In genomic region chr7:105639304-105639703, GRCm38 (mm10) we compare ENCODE assay signal across 8 mouse cellular contexts. TPM values are rescaled to one million over a fixed set of nuclear protein-coding genes. Genes with fewer than 3 reads are reported as not detected.
DNase-seq lines count a peak whose midpoint lies in the region; ATAC-seq lines count a peak whose summit lies in the region.

No protein-coding gene starts in this region.

- peak; percentile 54 for DNase-seq in adrenal gland, postnatal 14 days
- no peak for DNase-seq in adrenal gland, adult 8-10 months
- DNase-seq in lung, postnatal 10 days = peak; percentile 54
- DNase-seq in lung, postnatal 36 days = no peak
- DNase-seq in natural killer cell, adult 2 months (ENCODE audit: low spot score in 2 of 2) = no peak
- no peak for DNase-seq in layer of hippocampus, adult 9-11 months

- peak overlapping the region; percentile 83 for H3K9ac ChIP-seq in intestine, embryonic 15.5 days
- peak overlapping the region; percentile 62 for H3K9ac ChIP-seq in neural tube, embryonic 12.5 days

- H3K36me3 ChIP-seq in intestine, embryonic 15.5 days = peaks cover 15% of the 10 kb centered on the region
- peaks cover 33% of the 10 kb centered on the region for H3K36me3 ChIP-seq in neural tube, embryonic 12.5 days

- no peaks in the 10 kb centered on the region for H3K27me3 ChIP-seq in intestine, embryonic 15.5 days (replicated peaks)
- H3K27me3 ChIP-seq in neural tube, embryonic 12.5 days (replicated peaks) = no peaks in the 10 kb centered on the region

- H3K4me1 ChIP-seq in intestine, embryonic 15.5 days (replicated peaks) = peaks cover 19% of the 10 kb centered on the region
- peaks cover 29% of the 10 kb centered on the region for H3K4me1 ChIP-seq in neural tube, embryonic 12.5 days

- H3K27ac ChIP-seq in intestine, embryonic 15.5 days = no peak overlapping the region
- H3K27ac ChIP-seq in neural tube, embryonic 12.5 days = no peak overlapping the region

- WGBS in intestine, embryonic 15.5 days = 69% methylated on average over 9 of the region's 9 CpGs
- WGBS in neural tube, embryonic 12.5 days = 79% methylated on average over 9 of the region's 9 CpGs

- H3K9me3 ChIP-seq in intestine, embryonic 15.5 days = no peaks in the 10 kb centered on the region
- no peaks in the 10 kb centered on the region for H3K9me3 ChIP-seq in neural tube, embryonic 12.5 days

- H3K4me3 ChIP-seq in intestine, embryonic 15.5 days (replicated peaks) = peak overlapping the region; percentile 70
- peak overlapping the region; percentile 61 for H3K4me3 ChIP-seq in neural tube, embryonic 12.5 days

- peak overlapping the region; percentile 91 for H3K4me2 ChIP-seq in intestine, embryonic 15.5 days (replicated peaks)
- peak overlapping the region; percentile 77 for H3K4me2 ChIP-seq in neural tube, embryonic 12.5 days (replicated peaks)

- no peak for ATAC-seq in intestine, embryonic 15.5 days
- no peak for ATAC-seq in neural tube, embryonic 12.5 days (ENCODE audit: low FRiP score, low read depth)

RNA-seq across cellular contexts. Expression of gene Timm10b, which starts 0.6 kb away (rescaled TPM):
- 130 and 136 TPM in 2 replicates for total RNA-seq in adrenal gland, postnatal 14 days (2021)
- total RNA-seq in adrenal gland, adult 8-10 months (2022) = 100 to 1,000 TPM in 3 of 4 experiments, 10 to 100 TPM in 1; 73.6 to 158 (median 103) TPM
- 203 and 227 TPM in 2 replicates for polyA plus RNA-seq in intestine, embryonic 15.5 days (2015; fragmentation: Nextera tagmentation; extraction: Ambion mirVana)
- 140 and 160 TPM in 2 replicates for polyA plus RNA-seq in neural tube, embryonic 12.5 days (2016; fragmentation: Nextera tagmentation; extraction: Ambion mirVana)

RNA-seq across cellular contexts. Expression of gene Arfip2, which starts 0.9 kb away (rescaled TPM):
- total RNA-seq in adrenal gland, postnatal 14 days (2021) = 58.4 and 68.2 TPM in 2 replicates
- 10 to 100 TPM; 50.6 to 93.3 (median 68.0) TPM for total RNA-seq in adrenal gland, adult 8-10 months (2022)
- 66.0 and 72.7 TPM in 2 replicates for polyA plus RNA-seq in intestine, embryonic 15.5 days (2015; fragmentation: Nextera tagmentation; extraction: Ambion mirVana)
- polyA plus RNA-seq in neural tube, embryonic 12.5 days (2016; fragmentation: Nextera tagmentation; extraction: Ambion mirVana) = 76.9 and 77.5 TPM in 2 replicates

RNA-seq across cellular contexts. Expression of gene Gm45799, which starts 1.0 kb away (rescaled TPM):
- total RNA-seq in adrenal gland, postnatal 14 days (2021) = 7.3 and 11.9 TPM in 2 replicates
- 10 to 100 TPM in 1 of 4 experiments, 1 to 10 TPM in 3; 6.4 to 14.4 (median 8.2) TPM for total RNA-seq in adrenal gland, adult 8-10 months (2022)
- polyA plus RNA-seq in intestine, embryonic 15.5 days (2015; fragmentation: Nextera tagmentation; extraction: Ambion mirVana) = 16.2 and 39.5 TPM in 2 replicates
- polyA plus RNA-seq in neural tube, embryonic 12.5 days (2016; fragmentation: Nextera tagmentation; extraction: Ambion mirVana) = 15.5 and 16.6 TPM in 2 replicates

RNA-seq across cellular contexts. Expression of gene Trim3, which starts 5.9 kb away (rescaled TPM):
- total RNA-seq in adrenal gland, postnatal 14 days (2021) = 32.5 and 47.2 TPM in 2 replicates
- 10 to 100 TPM; 24.0 to 50.0 (median 38.6) TPM for total RNA-seq in adrenal gland, adult 8-10 months (2022)
- polyA plus RNA-seq in intestine, embryonic 15.5 days (2015; fragmentation: Nextera tagmentation; extraction: Ambion mirVana) = 21.4 and 24.7 TPM in 2 replicates
- 64.4 and 74.5 TPM in 2 replicates for polyA plus RNA-seq in neural tube, embryonic 12.5 days (2016; fragmentation: Nextera tagmentation; extraction: Ambion mirVana)

RNA-seq across cellular contexts. Expression of gene Dnhd1, which starts 11.3 kb away (rescaled TPM):
- 2.0 and 2.8 TPM in 2 replicates for total RNA-seq in adrenal gland, postnatal 14 days (2021)
- total RNA-seq in adrenal gland, adult 8-10 months (2022) = 1 to 10 TPM; 3.1 to 5.1 (median 4.0) TPM
- polyA plus RNA-seq in intestine, embryonic 15.5 days (2015; fragmentation: Nextera tagmentation; extraction: Ambion mirVana) = 0.44 and 0.80 TPM in 2 replicates
- polyA plus RNA-seq in neural tube, embryonic 12.5 days (2016; fragmentation: Nextera tagmentation; extraction: Ambion mirVana) = 1.4 and 1.5 TPM in 2 replicates

Comparison
In these comparisons a context has a peak if more than half of its experiments do, and no peak if none do; other contexts are left out.
1. DNase-seq: peak in adrenal gland, postnatal 14 days (single experiment) and lung, postnatal 10 days (single experiment); none in adrenal gland, adult 8-10 months (single experiment), lung, postnatal 36 days (single experiment), natural killer cell, adult 2 months (0 of 2) and layer of hippocampus, adult 9-11 months (single experiment).